Mouse (Mus musculus): ENCODE measurements around the gene Rfxank.

Gene Rfxank

DNA sequence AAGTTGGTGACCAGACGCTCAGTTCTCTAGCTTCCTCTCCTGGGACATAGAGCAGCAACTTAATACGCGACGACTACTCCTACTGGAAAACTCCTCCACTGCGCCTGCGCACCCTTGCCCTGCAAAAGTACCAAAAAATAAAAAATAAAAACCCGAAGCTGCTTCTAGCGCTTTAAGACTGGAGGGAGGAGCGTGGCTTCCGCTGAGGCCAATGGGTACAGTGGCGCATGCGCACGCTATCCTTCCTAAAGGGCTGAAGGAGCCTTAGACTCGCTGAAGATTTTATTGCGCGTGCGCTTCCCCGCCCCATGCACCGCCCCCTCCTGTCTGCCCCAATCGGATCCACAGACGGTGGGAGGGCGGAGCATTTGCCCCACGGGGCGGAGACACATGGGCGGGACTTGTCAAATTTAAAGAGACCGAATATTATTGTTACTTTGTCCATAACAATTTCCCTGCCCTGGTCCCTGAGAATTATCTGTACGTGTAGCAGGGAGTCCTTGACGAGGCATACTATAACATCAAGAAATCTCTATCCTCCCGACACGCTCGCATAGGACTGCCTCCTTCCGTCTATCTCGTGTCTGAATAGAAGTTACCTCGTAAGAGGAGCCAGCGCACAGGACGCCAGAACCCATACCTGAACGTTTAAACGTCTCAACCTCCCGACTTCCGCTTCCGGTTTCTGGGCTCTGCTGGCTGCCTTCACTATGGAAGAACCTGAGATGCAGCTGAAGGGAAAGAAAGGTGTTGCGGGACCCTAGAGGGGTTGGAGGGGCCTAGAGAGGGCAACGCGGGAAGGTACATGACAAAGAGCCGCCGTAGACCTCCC is at the start of gene Rfxank, which contains the start of the genes Borcs8 and Mef2b:
Rfxank (minus strand) TSS at position 129 of the 832 bp plus-strand sequence.
Borcs8 (plus strand) TSS at position 474 of the 832 bp plus-strand sequence.
Mef2b (plus strand) TSS at position 686 of the 832 bp plus-strand sequence.
- DNase-seq (ENCODE audit: low spot score in 2 of 2) = peak; percentile 97 to 98

DNA sequence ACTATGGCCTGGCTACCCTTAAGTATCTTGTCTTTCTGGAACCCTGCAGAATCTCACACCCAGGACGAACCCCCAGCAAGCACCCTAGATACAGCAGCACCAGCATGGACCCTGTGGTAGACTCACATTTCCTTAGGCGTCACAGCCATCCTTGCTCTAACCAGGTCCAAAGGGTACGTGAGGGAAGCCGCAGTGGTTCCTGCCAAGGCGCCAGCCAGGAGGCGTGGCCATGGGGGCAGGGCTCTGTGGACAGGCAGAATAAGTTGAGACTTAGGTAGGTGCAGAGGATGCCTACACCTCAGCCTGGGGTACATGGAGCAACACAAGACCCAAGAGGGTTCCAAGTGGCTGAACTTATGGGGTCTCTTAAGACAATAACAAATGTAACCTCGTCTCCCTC is 49.8 kb upstream of the Rfxank start:
- DNase-seq (ENCODE audit: low spot score in 2 of 2) = no peak

DNA sequence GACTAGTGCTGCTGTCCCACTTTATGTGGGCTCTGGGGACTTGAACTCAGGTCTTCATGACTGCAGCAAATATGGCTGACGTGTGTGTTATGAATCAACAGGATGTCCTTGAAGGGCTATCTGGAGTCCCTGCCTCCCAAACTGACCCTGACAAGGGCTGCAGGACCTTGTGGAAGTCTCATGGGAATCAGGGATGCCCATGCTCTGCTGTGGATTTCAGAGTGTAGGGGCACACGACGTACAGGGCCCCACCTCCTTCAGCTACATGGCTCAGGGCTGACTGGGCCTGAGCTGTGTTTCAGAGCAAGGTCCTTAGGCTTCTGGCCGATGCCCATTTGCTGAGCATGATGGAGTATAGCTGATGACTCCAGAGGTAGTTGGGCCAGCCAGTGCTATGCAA is 44.2 kb upstream of the Rfxank start:
- DNase-seq (ENCODE audit: low spot score in 2 of 2) = no peak

DNA sequence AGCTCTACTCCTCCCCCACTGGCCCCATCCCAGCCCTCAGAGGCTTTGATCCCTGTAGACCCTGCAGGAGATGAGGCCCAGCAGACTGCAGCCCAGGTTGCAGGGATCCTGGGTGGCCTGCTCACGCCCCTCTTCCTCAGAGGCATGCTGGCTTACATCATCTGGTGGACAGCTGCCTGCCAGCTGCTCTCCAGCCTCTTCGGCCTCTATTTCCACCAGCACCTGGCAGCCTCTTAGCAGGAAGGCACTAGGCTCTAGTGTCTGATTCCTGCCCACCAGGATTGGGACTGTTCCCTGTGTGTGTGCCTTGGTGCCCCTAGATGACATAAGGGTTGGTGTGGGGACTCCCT is 42.9 kb upstream of the Rfxank start:
- DNase-seq (ENCODE audit: low spot score in 2 of 2) = no peak

DNA sequence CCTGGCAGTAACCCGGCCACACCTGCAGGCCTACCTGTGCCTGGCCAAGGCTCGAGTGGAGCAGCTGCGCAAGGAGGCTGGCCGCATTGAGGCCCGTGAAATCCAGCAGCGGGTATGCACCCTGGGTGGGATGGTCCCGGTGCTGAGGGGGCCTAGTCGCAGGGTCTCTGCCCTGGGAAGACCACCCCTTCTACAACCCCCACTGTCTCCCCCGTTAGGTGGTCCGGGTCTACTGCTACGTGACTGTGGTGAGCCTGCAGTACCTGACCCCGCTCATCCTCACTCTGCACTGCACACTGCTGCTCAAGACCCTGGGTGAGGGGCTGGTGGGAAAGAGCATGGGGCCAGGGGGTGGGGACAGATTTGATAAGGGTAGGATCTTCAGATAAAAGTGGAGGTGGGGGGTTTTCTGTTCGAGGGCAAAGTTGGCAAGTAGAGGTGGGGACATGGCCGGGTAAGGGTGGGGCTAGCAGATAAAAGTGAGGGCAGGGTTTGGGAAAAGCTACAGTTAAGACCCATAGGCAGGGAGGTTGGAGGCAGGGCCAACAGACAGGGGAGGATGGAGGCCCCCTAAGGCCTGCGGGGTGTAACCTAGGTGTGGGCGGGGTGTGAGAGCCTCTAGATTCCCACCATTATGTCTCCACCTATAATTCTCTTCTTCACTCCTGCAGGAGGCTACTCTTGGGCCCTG is 42.4 kb upstream of the Rfxank start:
- DNase-seq (ENCODE audit: low spot score in 2 of 2) = no peak

DNA sequence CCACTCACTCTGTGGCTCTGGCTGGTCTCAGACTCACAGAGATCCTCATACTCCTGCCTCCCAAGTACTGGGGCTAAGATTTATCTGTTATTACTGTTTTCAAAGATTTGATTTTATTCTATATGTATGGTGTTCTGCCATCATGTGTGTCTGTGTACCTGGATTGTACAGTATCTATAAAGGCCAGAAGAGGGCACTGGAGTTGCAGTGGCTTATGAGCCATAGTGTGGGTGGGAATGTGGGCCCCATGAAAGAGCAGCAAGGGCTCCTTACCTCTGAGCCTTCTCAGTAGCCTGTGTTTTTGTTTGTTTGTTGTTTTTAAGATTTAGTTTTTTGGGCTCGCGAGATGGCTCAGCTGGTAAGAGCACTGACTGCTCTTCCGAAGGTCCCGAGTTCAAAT is 40.1 kb upstream of the Rfxank start:
- no peak for DNase-seq (ENCODE audit: low spot score in 2 of 2)

DNA sequence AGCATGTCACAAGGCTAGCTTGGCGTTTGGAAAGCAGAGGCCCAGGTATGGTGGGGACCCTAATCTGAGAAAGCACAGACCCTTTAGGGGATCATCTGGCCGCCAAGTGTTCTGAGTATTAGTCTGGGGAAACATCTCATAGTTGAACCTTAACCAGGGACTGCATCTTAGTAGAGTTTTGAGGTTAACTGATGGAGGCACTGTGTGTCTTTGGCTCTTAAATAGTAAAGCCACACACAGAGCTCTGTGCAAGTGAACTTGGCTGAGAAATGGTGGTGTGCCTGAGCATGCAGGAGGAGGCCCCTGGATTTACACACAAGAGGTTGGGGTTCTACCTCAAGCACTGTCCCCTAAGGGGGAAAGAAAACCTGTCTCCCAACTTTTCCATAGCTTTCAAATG is 39.3 kb upstream of the Rfxank start:
- DNase-seq (ENCODE audit: low spot score in 2 of 2) = no peak

DNA sequence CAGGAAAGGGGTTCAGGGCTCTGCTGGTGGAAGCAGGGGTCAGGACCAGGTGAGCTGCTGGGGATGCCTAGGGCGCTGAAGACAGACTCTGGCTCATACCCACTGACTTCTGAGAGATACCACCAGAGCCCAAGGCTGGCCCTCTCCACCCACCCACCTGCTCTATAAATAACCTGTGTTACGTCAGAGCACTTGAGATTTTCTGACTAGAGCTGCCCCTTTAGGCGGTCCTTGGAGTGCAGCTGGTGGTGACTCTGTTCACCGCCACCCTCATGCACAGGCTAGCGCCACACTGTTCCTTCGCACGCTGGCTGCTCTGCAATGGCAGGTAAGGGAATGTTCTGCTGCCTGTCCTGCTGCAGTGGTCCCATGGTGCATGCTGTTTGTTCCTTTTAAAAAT is 35.1 kb upstream of the Rfxank start:
- no peak for DNase-seq (ENCODE audit: low spot score in 2 of 2)

DNA sequence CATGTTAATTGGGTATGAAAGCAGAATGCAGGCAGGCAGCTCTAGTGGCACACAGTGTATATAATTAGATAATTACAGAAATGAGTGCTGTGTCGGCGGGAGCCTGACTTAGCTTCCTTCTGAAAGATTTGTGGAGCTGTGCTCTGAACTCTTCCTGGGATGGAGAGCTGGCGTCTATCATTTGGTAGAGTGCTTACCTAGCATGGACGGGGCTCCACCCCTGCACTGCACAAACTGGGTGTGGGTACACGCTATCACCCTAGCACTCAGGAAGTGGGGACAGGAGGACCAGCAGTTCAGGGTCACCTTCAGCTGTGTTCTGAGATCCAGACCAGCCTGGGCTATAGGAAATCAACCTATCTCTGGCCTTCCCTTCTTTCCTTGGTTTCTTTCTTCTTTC is 34.4 kb upstream of the Rfxank start:
- DNase-seq (ENCODE audit: low spot score in 2 of 2) = no peak

DNA sequence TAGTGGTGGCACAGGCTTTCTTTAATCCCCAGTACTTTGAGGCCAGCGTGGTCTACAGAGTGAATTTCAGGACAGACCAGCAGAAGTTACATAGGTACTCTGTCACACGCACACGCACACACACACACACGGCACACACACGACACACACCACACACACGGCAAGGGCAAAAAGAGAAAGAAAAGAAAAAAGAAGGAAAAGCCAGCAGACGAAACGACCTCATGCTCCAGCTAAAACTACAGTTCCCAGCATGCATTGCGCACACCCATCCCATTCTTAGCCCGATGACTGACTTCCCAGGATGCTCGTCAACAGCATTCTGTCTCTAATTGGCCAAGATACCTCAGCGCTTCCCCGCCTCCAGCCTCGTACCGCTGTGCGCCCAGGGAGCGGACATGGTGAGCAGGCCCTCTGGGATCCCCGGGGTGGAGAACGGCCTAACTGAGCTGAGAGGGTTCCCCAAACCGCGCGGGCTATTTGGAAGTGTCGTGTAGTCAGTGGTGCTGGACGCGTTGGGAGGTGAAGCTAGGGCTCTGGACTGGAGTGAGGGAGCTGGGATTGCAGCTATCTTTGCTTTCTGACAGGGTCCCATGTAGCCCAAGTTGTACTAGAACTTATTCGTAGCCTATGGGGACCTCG is 33.2 kb upstream of the Rfxank start, which contains the start of gene Tmem161a:
Tmem161a (plus strand) TSS at position 314 of the 639 bp plus-strand sequence.
- peak; percentile 78 to 89 for DNase-seq (ENCODE audit: low spot score in 2 of 2)

DNA sequence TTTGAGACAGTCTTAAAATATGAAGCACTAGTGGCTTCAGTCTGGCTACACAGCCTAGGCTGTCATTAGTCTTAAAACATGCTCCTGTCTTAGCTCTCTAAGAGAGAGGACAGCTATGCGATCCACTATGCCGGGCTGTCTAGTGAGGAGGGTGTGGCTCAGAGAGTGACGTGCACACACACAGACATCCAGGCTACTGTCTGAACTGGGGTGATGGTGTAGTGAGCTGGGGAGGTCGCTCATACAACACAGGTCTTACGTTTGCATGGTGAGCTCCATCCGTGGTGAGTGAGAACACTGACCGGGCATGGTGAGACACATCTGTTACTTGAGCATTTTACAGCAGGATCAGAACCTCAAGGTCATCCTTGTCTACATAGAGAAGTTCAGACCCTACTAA is 32.3 kb upstream of the Rfxank start:
- no peak for DNase-seq (ENCODE audit: low spot score in 2 of 2)

DNA sequence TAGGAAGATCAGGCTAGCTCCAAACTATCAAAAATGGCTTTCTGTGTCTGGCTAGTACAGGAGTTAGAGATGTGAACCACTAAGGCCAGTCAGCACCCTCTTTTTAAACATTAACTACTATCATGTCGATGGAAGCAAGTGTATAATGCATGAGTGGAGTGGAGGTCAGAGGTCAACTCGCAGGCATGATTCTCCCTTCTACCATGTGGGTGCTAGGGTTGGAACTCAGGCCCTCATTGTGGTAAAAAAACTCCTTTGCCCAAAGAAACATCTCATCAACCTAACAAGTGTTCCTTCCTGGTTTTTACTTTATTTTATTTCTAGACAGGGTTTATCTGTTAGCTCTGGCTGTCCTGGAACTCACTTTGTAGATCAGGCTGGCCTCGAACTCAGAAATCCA is 31.8 kb upstream of the Rfxank start:
- no peak for DNase-seq (ENCODE audit: low spot score in 2 of 2)

DNA sequence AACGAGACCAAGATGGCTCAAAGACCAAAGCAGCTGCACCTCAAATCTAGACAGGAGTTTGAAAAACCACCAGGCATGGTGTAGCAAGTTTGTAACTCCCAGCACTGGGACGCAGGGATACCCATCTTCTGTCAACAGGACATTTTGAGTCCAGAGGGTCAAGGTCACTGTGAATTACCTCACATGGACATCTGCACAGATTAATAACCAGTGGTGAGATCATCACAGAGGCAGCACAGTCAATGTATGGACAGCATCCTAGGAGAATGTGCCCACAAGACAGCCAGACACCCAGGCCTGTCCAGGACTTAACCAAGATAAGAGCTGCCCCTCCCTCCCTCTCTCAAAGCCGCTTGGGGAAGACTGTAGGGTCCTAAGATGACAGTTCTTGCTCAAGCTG is 31.2 kb upstream of the Rfxank start:
- DNase-seq (ENCODE audit: low spot score in 2 of 2) = no peak

DNA sequence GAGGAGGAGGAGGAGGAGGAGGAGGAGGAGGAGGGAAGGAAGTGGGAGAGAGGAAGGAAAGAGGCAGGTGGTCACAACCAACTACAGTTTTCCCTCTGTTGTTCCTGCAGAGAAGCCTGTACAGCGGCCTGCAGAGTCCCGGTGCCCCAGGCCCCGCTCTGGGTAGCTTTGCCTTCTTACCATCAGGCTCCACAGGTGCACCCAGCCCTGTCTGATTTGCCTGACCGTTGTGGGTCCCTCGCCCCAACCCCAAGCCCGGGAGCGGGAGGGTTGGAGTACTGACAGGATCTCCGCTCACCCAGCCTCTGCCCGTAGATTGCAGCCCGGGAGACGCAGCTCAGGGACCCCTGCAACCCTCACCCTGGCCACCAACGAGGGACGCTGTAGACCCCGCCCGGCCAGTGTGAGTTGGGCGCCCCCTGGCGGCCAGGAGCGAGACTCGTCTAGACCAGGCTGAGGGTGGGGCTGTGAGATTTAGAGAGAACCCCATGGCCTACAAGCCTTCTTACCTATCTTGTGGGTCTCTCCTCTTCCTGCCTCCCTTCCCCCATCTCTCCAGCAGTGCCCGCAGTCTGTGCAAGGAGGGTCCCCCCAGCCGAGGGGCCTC is 27.7 kb upstream of the Rfxank start:
- peak in 1 of 2 experiments; percentile 45 for DNase-seq (ENCODE audit: low spot score in 2 of 2)

DNA sequence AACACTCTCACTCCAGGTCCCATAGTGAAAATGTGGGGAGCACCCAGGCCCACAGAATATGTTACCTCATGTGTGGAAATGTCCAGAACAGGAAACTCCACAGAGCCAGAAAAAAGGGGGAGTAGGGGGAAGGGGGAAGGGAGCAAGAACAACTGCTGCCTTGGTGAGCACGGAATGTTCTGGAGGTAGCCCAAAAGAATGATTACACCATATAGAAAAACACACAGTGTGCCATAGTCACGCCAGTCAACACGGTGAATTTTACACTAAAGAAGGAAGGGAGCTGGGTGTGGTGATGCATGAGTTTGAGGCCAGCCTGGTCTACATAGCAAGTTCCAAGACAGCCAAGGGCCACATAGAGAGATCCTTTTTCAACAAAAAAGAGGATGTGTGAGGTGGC is 24.4 kb upstream of the Rfxank start:
- no peak for DNase-seq (ENCODE audit: low spot score in 2 of 2)

DNA sequence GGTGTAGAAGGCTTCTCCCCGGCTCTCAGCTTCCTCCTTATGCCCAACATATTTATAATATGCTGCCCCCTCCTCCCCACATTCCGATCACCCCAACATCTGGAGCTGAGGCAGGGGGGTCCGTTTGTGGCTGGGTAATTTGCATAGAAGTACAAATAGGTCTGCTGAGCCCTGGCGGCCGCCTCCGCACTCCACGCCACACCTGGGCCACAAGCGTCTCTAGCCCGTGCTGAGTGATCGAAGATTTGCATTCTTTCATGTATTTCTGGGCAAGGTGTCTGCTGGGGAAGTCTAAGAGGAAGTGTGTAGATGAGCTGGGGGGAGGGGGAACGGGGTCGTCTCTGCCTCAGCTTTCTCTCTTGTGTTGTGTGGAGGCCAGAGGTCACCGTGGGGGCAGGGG is 21.1 kb upstream of the Rfxank start:
- DNase-seq (ENCODE audit: low spot score in 2 of 2) = no peak

DNA sequence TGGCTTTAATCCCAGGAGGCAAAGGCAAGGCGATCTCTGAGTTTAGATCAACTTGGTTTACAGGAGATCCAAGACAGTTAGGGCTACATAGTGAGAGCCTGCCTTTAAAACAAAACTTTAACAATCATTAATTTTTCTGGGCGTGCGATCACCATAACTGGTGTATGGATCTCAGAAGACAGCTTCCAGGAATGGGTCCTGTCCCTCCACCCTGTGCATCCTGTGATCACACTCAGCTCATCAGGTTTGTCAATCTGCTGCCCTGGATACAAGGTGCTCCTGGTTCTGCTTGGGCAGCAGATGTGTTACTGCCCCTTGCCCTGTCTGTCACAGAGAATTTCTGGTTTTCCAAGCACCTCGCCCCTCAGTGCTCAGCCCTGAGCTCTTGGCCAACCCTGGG is 20.3 kb upstream of the Rfxank start:
- no peak for DNase-seq (ENCODE audit: low spot score in 2 of 2)

DNA sequence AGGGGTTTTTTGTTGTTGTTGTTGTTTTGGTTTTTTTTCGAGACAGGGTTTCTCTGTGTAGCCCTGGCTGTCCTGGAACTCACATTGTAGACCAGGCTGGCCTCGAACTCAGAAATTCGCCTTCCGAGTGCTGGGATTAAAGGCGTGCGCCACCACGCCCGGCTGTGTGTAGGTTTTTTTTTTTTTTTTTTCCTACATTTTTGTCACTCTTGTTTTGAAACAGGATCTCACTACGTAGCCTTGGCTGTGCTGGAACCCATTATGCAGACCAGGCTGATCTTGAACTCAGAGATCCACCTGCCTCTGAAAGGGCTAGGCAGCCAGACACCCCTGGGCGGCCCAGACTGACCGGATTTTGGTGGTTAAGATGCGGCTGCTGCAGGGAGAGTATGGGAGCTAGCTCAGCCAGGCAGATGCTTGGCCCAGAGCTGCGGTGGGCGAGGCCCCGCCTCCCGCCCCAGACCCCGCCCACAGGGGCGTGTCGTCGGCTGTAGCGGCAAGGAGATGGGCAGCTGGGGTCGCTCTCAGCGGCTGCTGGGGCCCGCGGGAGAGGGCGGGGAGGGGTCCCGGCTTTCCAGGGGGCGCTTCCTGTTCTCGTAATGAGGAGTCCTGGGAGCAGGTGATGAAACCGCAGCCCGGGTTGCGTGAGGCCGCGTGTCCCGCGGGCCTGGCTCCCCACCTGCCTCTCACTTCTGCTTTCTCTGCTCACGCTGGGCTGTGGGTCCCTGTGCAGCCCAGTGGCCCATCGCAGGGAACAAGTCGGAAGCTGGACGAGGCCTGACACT is 19.3 kb upstream of the Rfxank start:
- peak; percentile 28 to 63 for DNase-seq (ENCODE audit: low spot score in 2 of 2)

DNA sequence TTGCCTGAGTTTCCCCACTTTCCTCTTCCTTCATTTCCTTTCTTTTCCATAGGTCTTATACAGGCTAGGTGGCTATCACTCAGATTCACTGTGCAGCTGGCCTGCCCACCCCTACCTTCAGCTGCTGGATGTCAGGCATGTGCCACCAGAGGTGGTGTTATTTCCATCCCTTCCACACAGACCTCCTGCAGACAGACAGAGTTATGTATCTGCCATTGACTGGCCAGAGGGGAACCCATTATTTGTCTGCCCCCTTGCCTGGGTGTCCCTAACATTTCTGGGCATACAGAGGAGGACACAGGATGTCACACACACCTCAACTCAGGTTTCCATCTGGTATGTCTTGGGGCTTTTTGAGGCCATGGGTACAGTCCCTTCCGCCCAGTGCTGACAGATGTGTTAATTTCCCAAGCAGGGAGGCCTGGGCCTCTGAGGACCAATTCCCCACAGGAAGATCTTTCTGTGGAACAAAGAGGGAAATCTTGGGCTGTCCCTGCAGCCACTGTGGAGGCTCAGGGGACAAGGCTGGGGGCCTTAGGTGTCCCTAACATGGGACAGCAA is 18.4 kb upstream of the Rfxank start:
- no peak for DNase-seq (ENCODE audit: low spot score in 2 of 2)

DNA sequence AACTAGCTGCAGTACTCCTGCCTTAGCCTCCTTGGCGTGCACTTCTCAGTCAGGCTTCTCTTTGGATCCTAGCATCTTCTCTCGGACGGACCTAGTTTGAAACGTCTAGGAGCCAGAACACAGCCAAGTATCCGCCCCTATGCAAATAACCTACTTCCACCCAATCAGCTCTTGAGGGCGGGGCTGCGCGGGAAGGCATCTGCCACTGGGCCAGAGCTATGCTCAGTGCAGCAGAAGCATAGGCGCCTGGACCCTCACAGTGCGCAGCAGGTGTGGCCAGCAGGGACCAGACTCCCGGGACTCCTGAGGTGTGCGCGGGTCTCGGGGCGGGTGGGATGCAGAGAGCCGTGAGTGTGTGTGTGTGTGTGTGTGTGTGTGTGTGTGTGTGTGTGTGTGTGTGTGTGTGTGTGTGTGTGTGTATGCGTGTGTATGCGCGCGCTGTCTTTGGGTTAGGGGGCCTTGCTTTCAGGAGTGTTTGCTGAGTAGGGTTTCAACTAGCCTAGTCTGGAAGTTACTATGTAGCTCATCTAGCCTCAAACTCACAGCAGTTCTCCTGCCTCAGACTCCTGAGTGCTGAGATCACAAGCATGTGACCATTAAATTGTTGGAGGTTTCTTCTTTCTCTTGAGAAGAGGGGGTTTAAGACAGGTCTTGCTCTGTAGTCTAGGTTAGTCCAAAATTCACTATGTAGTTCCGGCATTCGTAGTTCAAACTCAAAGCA is 13.7 kb upstream of the Rfxank start:
- DNase-seq (ENCODE audit: low spot score in 2 of 2) = peak in 1 of 2 experiments; percentile 31

Data from urinary bladder, adult 18-20 months (tissue).